Mouse (Mus musculus): ENCODE data around the gene Tcf12.

The Tcf12 gene

DNA sequence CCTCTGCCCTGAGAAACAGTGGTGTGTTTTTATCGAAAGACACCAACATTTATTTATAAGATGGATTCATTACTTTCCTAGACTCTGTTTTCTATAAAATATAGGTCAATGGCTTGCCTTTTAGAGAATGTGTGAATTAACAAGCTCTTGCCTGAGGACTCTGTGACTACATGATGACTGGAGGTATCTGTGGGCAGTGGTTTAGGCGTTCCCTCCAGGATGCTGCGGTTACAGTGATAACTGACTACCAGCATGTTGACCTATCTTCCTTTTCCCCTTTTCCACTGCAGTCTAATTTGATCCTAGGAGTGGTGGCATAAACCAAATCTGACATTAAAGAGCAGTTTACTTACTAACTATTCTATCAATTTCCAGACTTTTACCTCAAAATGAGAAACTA, 263.3 kb downstream of the Tcf12 start:
- in situ Hi-C loops (cut with MboI; ENCODE audit: low sequenced_read_pairs) = loop anchor here (25.0 kb wide), 2 partner anchors 339 to 564 kb away; no protein-coding TSS in a partner anchor

DNA sequence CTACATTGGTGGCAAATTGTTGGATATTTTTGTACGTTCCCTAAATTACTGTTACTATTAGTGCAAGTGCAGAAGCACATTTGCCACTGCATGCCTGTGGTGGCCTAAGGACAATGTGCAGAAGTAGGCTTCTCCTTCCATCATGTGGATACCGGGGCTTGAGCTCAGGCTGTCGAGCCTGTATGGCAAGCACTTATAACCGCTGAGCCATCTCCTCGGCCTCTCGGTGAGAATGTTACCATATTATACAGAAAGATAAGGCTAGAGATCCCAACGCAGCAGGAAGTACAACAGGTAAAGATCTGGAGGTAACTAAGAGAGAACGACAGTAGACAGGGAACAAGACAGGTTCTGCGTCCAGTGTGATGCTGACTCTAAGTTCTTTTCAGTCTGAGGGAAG, 263.8 kb downstream of the Tcf12 start:
- in situ Hi-C loops (cut with MboI; ENCODE audit: low sequenced_read_pairs) = loop anchor here (25.0 kb wide), 2 partner anchors 339 to 564 kb away; no protein-coding TSS in a partner anchor

DNA sequence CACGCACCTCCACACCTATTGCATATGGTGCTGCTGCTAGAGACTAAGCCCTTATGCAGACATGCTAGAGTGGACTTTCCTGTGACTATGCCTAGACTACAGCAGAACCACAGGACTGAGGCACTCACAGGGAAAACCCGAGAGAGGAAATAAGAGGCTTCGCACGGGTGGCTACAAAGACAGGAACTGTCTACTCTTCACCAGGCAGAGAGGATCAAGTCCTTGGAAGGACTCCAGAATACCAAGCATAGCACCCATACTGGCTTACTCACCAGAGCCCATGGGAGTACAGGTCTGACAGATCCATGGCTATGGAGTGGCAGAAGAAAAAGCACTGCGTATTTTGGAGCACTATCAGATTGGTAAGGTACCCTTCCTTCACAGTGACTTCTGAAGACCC, 269.8 kb downstream of the Tcf12 start:
- in situ Hi-C loops (cut with MboI; ENCODE audit: low sequenced_read_pairs) = loop anchor here (25.0 kb wide), 2 partner anchors 345 to 570 kb away; no protein-coding TSS in a partner anchor

- in situ Hi-C loops (cut with MboI; ENCODE audit: low sequenced_read_pairs) = loop anchor here (25.0 kb wide), 2 partner anchors 350 to 575 kb away; no protein-coding TSS in a partner anchor
These were observed 274.3 kb downstream of the Tcf12 start for GRCm38 (mm10) chr9:71837366-71837765.

GRCm38 (mm10) chr9:71836366-71836765, 275.3 kb downstream of the Tcf12 start:
- in situ Hi-C loops (cut with MboI; ENCODE audit: low sequenced_read_pairs) = loop anchor here (25.0 kb wide), 2 partner anchors 351 to 576 kb away; no protein-coding TSS in a partner anchor

- in situ Hi-C loops (cut with MboI; ENCODE audit: low sequenced_read_pairs) = loop anchor here (25.0 kb wide), 2 partner anchors 352 to 577 kb away; no protein-coding TSS in a partner anchor
These were observed 276.4 kb downstream of the Tcf12 start for GRCm38 (mm10) chr9:71835203-71835815.

GRCm38 (mm10) chr9:71834707-71835106, 277.0 kb downstream of the Tcf12 start:
- in situ Hi-C loops (cut with MboI; ENCODE audit: low sequenced_read_pairs) = loop anchor here (25.0 kb wide), 2 partner anchors 353 to 578 kb away; no protein-coding TSS in a partner anchor

DNA sequence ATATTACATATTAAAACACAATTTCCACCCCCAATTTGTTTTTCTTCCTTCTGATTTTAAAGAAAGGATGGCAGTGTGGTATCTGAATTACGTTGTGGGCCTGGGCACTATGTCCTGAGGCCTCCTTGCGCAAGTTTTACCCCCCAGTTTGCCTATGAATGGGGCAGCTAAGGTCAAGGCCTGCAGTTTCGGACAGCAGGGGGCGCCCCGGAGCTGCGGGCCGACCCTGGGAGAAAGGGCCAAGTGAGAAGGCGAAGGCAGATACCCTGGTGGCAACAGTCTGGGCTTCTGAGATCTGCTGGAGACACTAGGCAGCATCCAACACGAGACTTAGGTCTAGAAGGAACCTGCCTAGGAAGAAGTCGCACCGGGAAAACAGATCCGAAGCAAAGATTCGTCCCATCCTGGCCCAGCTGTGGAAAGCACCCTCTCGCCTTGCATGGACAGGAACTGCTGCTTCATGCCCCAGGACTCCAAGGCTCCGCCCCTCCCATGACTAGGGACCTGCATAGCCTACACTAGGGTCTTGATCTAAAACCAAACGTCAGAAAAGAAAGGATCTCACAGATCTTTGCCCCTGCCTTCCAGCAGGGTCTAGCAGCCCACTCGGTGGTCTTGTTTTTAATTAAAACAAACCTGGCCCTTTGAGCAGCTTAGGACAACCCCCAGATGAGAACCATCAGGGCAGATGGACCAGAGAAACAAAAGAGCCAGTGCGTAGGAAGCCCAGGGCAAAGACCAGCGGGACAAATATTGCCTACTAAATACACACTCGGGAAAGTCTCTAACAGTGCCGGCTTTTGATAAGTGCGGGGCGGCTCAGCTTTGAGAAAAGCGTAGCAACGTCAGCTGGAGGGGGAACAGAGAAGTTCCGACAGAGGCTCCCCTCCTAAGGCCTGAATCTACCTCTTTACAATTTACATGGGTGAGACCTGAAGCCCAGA, 279.6 kb downstream of the Tcf12 start:
- in situ Hi-C loops (cut with MboI; ENCODE audit: low sequenced_read_pairs) = loop anchor here (25.0 kb wide), 2 partner anchors 355 to 580 kb away; no protein-coding TSS in a partner anchor

DNA sequence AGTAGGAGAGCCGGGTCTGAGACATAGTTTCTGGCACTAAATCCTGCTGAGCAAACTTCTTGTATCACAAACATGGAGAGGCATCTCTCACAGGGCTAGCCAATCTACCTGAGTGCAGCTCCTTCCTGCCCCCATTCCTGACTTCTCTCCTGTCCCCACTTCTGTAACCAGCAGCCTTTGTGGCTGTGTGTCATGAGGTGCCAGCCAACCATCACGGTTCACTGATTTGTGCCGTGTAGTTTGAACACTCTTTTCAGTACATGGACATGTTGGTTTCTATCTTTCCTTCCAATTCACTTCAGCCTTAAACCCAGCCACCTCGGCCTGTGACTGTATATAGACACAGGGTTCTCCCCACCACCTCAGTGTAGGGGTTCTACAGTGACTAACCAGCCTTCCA, 280.7 kb downstream of the Tcf12 start:
- in situ Hi-C loops (cut with MboI; ENCODE audit: low sequenced_read_pairs) = loop anchor here (25.0 kb wide), 2 partner anchors 356 to 581 kb away; no protein-coding TSS in a partner anchor

DNA sequence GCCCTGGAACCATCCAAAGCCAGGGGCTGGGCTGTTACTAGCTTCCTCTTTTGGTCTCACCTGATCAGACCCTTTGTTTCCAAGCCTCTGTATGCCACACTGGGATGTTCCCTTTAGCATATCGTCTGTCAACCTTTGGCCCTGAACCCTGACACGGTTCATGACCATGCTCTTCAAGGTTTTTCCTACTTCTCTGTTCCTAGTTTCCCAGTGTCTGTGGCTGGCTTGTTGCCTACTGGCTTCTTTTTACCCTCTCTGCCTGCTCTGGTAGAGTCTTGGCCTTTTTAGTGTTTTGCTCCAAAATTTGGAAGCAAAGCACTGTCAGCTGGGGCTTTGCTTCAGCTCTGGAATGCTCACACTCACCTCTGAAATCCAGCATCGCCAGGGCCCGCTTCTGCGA, 281.3 kb downstream of the Tcf12 start:
- in situ Hi-C loops (cut with MboI; ENCODE audit: low sequenced_read_pairs) = loop anchor here (25.0 kb wide), 2 partner anchors 357 to 582 kb away; no protein-coding TSS in a partner anchor

- in situ Hi-C loops (cut with MboI; ENCODE audit: low sequenced_read_pairs) = loop anchor here (25.0 kb wide), 2 partner anchors 358 to 583 kb away; no protein-coding TSS in a partner anchor
These were observed 281.9 kb downstream of the Tcf12 start for GRCm38 (mm10) chr9:71829753-71830152.

DNA sequence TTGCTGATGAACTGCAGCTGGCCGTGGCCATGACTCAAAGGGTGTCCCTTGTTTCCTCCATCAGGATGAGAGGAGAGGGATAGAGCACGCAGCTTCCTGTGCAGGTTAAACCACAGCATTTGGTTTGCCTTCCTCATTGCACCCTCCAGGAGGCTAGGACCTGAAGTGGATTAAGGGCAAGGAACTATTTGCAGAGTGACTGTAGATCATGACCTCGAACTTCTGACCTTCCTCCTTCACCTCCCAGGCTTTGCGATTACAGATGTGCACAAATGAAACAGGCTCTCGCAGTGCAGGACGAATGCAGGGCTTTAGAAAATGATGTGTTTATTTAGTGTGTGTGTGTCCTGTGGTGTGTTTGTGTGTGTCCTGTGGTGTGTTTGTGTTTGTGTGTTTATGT, 282.5 kb downstream of the Tcf12 start:
- in situ Hi-C loops (cut with MboI; ENCODE audit: low sequenced_read_pairs) = loop anchor here (25.0 kb wide), 2 partner anchors 358 to 583 kb away; no protein-coding TSS in a partner anchor

DNA sequence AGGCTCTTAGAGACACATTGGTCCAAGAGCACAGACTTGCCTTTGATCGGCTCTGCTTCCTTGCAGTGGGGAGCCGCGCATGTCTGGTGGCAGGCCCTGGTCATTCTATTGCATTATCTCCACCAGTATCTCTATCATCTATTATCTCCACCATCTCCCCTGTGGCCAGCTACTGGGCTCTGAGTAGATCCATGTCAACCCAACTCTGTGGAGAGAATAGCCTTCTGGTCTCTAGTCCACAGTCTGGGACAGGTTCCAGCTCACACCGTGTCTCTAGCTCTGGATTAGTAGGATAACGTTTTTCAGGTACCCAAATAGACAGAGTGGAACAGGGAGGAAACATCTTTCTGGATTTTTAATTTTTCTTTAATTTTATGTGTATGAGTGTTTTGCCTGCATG, 284.3 kb downstream of the Tcf12 start:
- in situ Hi-C loops (cut with MboI; ENCODE audit: low sequenced_read_pairs) = loop anchor here (25.0 kb wide), 2 partner anchors 360 to 585 kb away; no protein-coding TSS in a partner anchor

DNA sequence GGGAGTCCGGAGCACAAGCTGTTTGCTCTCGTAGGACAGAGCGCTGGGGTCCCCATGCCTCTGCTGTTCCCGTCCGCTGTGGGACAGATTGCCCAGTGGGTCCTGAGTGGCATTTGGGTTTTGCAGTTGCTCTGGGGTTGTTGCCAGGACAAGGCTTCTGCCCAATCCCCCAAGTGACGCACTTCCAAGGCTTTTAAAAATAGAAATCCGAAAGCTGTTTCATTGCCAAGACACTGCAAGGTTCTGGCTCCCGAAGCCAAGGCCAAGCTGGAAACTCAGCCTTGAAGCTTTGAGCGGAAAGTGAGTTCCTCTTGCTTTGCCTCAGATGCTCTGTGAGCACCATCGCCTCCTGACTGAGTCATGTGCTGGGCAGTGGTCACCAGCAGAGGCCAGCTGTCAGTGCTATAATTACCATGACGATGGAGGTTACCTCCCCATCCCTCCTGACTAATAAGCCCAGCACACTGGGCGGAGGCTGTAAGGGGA, 285.6 kb downstream of the Tcf12 start:
- in situ Hi-C loops (cut with MboI; ENCODE audit: low sequenced_read_pairs) = loop anchor here (25.0 kb wide), 2 partner anchors 361 to 586 kb away; no protein-coding TSS in a partner anchor

GRCm38 (mm10) chr9:71822003-71822402, 289.7 kb downstream of the Tcf12 start:
- in situ Hi-C loops (cut with MboI; ENCODE audit: low sequenced_read_pairs) = no loop called here

GRCm38 (mm10) chr9:71818453-71818852, 293.2 kb downstream of the Tcf12 start:
- in situ Hi-C loops (cut with MboI; ENCODE audit: low sequenced_read_pairs) = no loop called here

GRCm38 (mm10) chr9:71816121-71816520, 295.6 kb downstream of the Tcf12 start:
- in situ Hi-C loops (cut with MboI; ENCODE audit: low sequenced_read_pairs) = no loop called here

DNA sequence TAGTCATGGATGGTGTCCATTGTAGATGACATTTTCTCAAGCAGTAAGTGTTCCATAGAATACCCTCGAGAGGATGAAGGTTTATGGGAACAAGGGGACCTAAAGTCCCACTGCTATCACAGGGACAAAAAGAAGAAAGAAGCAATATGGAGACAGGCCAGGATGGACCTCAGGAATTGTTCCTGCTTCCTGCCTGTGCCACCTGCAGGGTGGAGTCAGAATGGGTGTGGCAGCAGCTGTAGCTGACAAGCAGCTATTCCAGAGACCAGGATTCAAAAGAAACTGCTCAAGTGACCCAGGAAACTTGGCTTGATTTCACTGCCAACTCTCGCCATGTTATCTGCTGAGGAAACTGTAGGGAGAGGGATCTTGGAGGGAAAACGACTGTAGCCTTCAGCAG, 298.1 kb downstream of the Tcf12 start:
- in situ Hi-C loops (cut with MboI; ENCODE audit: low sequenced_read_pairs) = no loop called here

GRCm38 (mm10) chr9:71812914-71813313, 298.8 kb downstream of the Tcf12 start:
- in situ Hi-C loops (cut with MboI; ENCODE audit: low sequenced_read_pairs) = no loop called here

- in situ Hi-C loops (cut with MboI; ENCODE audit: low sequenced_read_pairs) = no loop called here
These were observed 299.3 kb downstream of the Tcf12 start for GRCm38 (mm10) chr9:71812402-71812801.

- in situ Hi-C loops (cut with MboI; ENCODE audit: low sequenced_read_pairs) = no loop called here
These were observed 300.3 kb downstream of the Tcf12 start for GRCm38 (mm10) chr9:71811404-71811803.
